Mouse (Mus musculus) Muller cell, postnatal 12 days (primary cell): ENCODE data around the gene Nod2.
"Not testable (repeated sequence)": the region's sequence is repeated elsewhere in the genome, so short reads cannot be mapped to it uniquely, and the experiment has no call there.

ENCODE experiments used
- DNase-seq: peaks from one replicate; pipeline ENCODE4 v3.0.0-alpha.2; 2015; ENCODE audit errors: inconsistent ontology term

Nod2 gene

GRCm38 (mm10) chr8:88631081-88631480 is 16.0 kb upstream of the Nod2 start:
- DNase-seq, result no peak

- no peak for DNase-seq
Observed at GRCm38 (mm10) chr8:88633343-88633765, 13.8 kb upstream of the Nod2 start.

- no peak for DNase-seq
Observed at GRCm38 (mm10) chr8:88635474-88636397, 11.4 kb upstream of the Nod2 start, which contains the start of gene Snx20. Gene Snx20 (minus strand): TSS chr8:88636128.

GRCm38 (mm10) chr8:88637092-88638000 is 9.8 kb upstream of the Nod2 start:
- peak; percentile 19 for DNase-seq

- DNase-seq, result no peak
Observed at GRCm38 (mm10) chr8:88638908-88639307, 8.2 kb upstream of the Nod2 start.

- peak; percentile 30 for DNase-seq
Observed at GRCm38 (mm10) chr8:88642734-88643564, 4.2 kb upstream of the Nod2 start.

- DNase-seq, result no peak
Observed at GRCm38 (mm10) chr8:88648322-88648721, 1.2 kb downstream of the Nod2 start.

GRCm38 (mm10) chr8:88650016-88650708 is 3.0 kb downstream of the Nod2 start:
- no peak for DNase-seq

- DNase-seq, result not testable (repeated sequence)
Observed at GRCm38 (mm10) chr8:88651122-88651521, 4.0 kb downstream of the Nod2 start.

- DNase-seq, result peak; percentile 32
Observed at GRCm38 (mm10) chr8:88655334-88655733, 8.2 kb downstream of the Nod2 start.

- DNase-seq, result no peak
Observed at GRCm38 (mm10) chr8:88659873-88660272, 12.8 kb downstream of the Nod2 start.

- no peak for DNase-seq
Observed at GRCm38 (mm10) chr8:88662401-88662821, 15.3 kb downstream of the Nod2 start.

GRCm38 (mm10) chr8:88664121-88664520 is 17.0 kb downstream of the Nod2 start:
- DNase-seq, result no peak

- no peak for DNase-seq
Observed at GRCm38 (mm10) chr8:88664947-88665346, 17.8 kb downstream of the Nod2 start.

- DNase-seq, result no peak
Observed at GRCm38 (mm10) chr8:88666435-88666834, 19.3 kb downstream of the Nod2 start.

- DNase-seq, result peak; percentile 84
Observed at GRCm38 (mm10) chr8:88668400-88669086, 21.4 kb downstream of the Nod2 start.

- DNase-seq, result no peak
Observed at GRCm38 (mm10) chr8:88670782-88671181, 23.7 kb downstream of the Nod2 start.

- no peak for DNase-seq
Observed at GRCm38 (mm10) chr8:88671575-88671974, 24.5 kb downstream of the Nod2 start.

- DNase-seq, result no peak
Observed at GRCm38 (mm10) chr8:88673859-88674258, 26.7 kb downstream of the Nod2 start.
